Mouse (Mus musculus): ENCODE data around the gene Fam229b.

Gene Fam229b

DNA sequence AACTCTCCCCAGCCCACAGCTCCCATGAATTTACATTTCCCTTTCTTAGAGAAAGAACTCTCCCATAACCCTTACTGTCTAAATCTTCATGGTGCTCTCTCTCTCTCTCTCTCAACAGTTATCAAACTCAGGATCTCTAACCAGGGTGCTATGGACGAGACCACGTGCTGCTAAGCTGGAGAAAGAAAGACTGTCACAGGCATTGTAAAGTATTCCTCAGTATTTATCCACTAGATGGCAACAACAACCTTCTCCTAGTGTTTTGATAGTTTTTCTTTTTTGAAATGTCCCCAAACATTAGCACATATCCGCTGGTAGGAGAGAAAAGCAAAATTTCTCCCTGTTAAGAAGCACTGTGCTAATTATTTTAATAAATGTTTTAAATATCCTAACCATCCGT, 12.3 kb downstream of the Fam229b start:
- no peak for DNase-seq (ENCODE audit: low spot score)

DNA sequence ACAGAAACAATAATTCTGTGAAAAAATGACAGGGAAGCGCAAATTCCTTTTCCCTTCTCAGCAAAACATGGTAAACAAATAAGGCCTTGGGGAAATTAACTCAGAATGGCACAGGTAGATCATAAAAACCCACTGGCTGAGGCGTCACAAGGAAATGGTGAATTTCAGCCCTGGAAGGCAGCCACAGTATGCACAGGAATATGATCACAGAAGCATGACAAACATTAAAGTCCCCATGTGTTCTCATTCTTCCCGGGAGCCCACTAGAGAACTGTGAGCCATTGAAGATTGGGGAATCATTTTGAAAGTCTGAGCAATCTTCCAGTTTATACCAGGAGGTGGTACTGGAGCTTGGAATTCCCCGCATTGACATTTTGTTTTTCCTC, 24.2 kb downstream of the Fam229b start:
- DNase-seq (ENCODE audit: low spot score): no peak

DNA sequence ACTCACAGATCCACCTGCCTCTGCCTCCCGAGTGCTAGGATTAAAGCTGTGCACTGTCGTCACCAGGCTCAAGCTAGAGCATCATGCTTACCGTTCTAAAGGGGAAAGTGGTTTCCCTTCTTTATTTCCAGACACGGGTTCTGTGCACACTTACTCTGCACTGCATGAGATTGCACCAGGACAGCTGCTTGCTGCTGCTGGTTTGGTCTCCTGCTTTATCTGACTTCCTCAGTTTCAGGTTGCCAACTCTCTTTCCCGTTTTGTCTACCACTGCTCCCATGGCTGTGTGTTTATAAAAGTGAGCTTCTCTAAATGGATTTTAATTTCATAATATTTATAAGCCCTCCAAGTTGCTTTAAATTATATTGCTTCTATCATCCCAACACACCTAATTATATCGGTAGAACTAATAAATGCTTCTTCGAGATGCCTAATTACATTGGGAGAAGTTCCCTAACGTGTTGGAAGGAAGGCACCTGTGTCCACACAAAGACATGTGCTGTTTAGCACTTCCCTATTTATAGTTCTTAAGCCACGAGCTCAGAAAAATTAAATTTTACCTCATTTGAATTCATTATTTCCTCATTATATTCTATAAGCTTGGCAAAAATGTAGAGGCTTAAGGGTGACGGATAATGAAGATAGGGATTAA, 24.8 kb downstream of the Fam229b start:
- no peak for DNase-seq (ENCODE audit: low spot score)

DNA sequence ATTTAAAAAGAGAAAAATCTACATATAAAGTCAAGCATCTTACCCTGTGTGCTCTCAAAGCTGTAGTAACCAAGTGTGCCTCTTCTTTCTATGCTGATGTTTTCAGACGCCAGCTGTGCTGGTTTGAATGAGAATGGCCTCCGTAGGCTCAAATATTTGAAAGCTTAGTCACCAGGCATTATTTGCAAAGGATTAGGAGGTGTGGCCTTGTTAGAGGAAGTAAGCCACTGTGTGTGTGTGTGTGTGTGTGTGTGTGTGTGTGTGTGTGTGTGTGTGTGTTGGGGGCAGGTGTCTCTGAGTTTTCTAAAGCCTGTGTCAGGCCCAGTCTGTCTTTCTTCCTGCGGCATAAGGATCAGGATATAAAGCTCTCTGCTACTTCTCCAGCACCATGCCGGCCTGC, 26.8 kb downstream of the Fam229b start:
- DNase-seq (ENCODE audit: low spot score): no peak

DNA sequence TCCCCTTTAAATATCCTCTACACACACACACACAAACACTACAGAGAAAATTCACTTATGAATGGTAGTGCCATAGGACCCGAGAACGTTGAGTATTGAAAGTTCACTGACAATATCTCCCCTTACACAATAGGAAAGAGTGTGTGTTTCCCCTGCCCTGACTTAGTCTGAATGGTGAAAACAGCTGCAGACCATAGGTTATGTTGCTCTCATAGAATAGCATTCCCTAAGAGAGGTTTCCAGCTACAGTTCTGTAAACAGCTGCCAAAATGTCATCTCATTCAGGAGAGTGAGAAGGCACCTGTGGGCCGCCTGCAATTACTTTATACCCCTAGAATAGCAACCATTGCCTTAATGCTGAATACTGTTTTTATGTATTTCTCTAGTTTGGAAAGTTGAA, 27.3 kb downstream of the Fam229b start:
- DNase-seq (ENCODE audit: low spot score): no peak

DNA sequence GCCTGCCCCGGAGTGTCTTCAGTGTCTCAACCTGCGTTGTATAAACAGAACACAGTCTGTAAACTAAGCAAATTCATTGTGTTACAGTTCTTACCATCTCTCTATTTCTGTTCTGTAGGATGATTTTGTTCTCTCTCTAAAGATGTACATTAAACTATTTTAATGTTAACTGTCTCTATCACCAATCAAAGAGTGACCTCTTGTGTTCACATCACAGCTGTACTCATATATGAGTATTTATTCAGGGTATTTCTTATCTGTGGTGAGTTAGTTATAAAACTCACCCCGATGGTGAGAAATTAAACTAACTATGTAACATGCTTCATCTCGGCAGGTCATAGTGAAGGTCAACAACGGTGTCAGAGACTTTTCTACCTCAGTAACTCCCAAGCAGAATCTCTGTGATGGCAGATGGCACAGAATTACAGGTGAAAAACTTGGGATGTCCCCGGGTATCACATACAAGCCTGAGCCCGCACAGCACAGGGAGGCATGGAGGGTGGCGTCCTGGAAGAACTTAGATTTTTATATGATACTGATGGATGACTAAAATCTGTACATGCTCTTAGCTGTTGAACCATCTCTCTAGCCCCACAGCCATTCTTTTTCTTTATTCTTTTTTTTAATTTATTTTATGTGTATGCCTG, 28.8 kb downstream of the Fam229b start:
- DNase-seq (ENCODE audit: low spot score): no peak

DNA sequence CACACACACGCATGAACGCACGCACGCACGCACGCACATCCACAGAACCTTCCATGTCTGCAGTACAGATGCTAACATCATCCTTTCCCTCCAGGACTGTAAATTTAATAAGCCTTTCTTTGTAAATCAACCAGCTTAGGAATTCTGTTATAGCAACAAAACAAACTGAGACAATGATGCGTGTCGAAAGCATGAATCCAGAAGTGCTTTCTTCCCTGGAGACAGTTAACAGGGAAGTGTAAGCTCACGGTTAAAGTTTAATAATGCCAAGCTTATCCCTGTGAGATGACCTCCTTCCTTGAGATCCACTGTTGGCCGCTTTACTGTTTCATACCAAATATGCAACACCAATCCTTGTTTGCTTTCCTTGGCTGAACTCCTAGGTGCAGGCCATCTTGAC, 35.0 kb downstream of the Fam229b start:
- no peak for DNase-seq (ENCODE audit: low spot score)

DNA sequence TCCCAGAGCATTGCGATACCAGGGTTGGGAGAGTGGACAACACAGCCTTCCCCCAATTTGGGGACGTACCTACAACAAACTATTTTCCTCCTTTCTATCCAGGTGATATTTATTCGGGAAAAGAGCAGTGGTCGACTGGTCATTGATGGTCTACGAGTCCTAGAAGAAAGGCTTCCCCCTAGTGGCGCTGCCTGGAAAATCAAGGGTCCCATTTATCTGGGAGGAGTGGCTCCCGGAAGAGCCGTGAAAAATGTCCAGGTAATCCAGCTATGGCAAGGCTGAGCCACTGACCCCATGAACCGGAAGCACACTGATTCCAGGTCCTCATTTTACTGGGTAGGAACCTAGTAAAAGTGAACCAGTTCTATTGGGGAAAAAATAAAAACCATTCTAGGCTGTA, 36.7 kb downstream of the Fam229b start:
- DNase-seq (ENCODE audit: low spot score): peak; percentile 11

DNA sequence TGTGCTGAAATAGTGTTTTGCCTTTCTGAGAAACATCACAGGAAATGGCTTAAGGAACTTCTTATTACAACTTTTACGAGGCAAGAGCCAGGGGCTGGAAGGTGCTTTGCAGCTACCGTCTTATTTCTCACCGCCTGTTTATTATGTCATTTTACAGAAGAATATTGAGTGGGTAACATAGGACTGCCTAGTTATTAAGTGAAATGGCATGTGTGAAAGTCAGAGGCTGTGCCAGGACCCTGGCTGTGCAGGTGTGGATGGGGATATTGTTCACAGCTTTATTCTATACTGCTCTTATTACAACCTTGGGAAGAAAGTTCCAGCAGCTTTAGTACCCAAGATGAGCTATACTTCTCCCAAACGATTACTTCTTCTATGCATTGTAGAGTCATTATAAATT, 61.7 kb downstream of the Fam229b start:
- DNase-seq (ENCODE audit: low spot score): no peak
